Mouse (Mus musculus): ENCODE measurements around the gene Abcg4. TPM values are rescaled to one million over a fixed set of nuclear protein-coding genes. Genes with fewer than 3 reads are reported as not detected.
"Not testable (repeated sequence)": the region's sequence is repeated elsewhere in the genome, so short reads cannot be mapped to it uniquely, and the experiment has no call there.

The Abcg4 gene
- polyA plus RNA-seq, 1 experiment from 2014 or later: 20.1 TPM

DNA sequence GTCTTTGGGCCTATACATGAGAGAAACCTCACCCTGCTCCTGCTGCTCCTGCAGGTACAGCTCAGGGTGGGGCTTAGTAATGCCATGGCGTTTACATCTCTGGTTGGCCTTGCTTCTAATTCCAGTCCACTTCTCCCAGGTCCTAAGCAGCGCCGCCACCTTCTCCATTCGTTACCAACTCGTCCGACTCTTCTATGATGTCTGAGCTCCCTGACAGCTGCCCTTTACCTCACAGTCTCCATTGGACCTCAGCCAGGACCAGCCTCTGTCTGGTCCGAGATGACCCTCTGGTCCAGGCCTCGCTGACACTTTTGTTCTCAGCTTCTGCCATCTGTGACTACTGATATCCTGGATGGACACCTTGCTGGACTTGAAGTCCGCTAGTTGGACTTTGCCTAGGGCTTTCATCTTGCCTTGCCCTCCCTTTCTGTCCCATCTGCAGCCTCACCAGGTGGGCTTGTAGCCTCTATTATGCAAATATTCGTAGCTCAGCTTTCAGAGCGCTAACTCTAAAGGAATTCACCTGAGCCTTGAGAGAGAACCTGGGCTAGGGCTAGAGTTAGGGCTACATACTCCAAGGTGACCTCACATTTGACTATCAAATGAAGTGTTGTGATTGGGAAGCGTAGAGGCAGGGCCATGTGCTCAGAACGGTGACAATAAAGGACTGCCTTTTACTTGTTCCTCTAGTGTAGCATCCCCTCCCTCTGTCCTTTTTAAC, 44.7 kb upstream of the Abcg4 start:
- Histone ChIP-seq H3K36me3 (ENCODE audit: control insufficient read depth, insufficient read depth, low read length) (peaks cover 47% of the 10 kb centered on the region), H3K9me3 (ENCODE audit: control insufficient read depth, low read length) (no peaks in the 10 kb centered on the region)
- no peak for ATAC-seq (ENCODE audit: low FRiP score, low TSS enrichment)

GRCm38 (mm10) chr9:44330736-44331135, 42.3 kb upstream of the Abcg4 start:
- H3K27me3 ChIP-seq (ENCODE audit: control insufficient read depth, insufficient read depth, low read length): no peaks in the 10 kb centered on the region
- H3K9me3 ChIP-seq (ENCODE audit: control insufficient read depth, low read length): no peaks in the 10 kb centered on the region
- no peak overlapping the region for H3K4me3 ChIP-seq (replicated peaks; ENCODE audit: low read depth, low read length)
- peaks cover 42% of the 10 kb centered on the region for H3K36me3 ChIP-seq (ENCODE audit: control insufficient read depth, insufficient read depth, low read length)
- 94% methylated on average over 6 of the region's 6 CpGs for WGBS
- H3K9ac ChIP-seq (replicated peaks; ENCODE audit: low read length): no peak overlapping the region
- DNase-seq (no peak), ATAC-seq (ENCODE audit: low FRiP score, low TSS enrichment) (no peak)
- no peak overlapping the region for H3K4me2 ChIP-seq (ENCODE audit: low read length)
- H3K27ac ChIP-seq (replicated peaks; ENCODE audit: low read depth, low read length): no peak overlapping the region
- peaks cover 12% of the 10 kb centered on the region for H3K4me1 ChIP-seq (ENCODE audit: control insufficient read depth, insufficient read depth, low read length)

More for the DNA sequence above, 44.7 kb upstream of the Abcg4 start:
- no peak for DNase-seq
- H3K4me1 ChIP-seq (ENCODE audit: control insufficient read depth, insufficient read depth, low read length): peaks cover 16% of the 10 kb centered on the region
- no peak overlapping the region for H3K27ac ChIP-seq (replicated peaks; ENCODE audit: low read depth, low read length)
- WGBS: 96% methylated on average over 13 of the region's 13 CpGs
- no peak overlapping the region for H3K4me2 ChIP-seq (ENCODE audit: low read length)
- no peak overlapping the region for H3K9ac ChIP-seq (replicated peaks; ENCODE audit: low read length)
- H3K27me3 ChIP-seq (ENCODE audit: control insufficient read depth, insufficient read depth, low read length): no peaks in the 10 kb centered on the region
- H3K4me3 ChIP-seq (replicated peaks; ENCODE audit: low read depth, low read length): no peak overlapping the region

DNA sequence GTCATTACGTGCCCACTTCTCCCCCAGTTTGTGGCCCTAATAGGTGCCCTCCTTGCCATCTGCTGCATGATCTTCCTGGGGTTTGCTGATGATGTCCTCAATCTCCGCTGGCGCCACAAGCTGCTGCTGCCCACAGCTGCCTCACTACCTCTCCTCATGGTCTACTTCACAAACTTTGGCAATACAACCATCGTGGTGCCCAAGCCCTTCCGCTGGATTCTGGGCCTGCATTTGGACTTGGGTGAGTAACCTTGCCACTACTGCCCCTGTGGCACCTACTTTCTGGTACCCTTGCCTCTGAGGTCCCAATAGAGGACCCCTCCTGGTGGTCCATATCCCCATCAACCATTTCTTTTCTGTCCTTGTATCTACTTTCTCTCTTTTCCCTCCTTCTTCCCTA, 39.5 kb upstream of the Abcg4 start:
- WGBS: 94% methylated on average over 5 of the region's 5 CpGs
- H3K27ac ChIP-seq (replicated peaks; ENCODE audit: low read depth, low read length): no peak overlapping the region
- no peaks in the 10 kb centered on the region for H3K27me3 ChIP-seq (ENCODE audit: control insufficient read depth, insufficient read depth, low read length)
- H3K4me2 ChIP-seq (ENCODE audit: low read length): peak overlapping the region; percentile 85
- peak overlapping the region; percentile 75; the same call in 1 of the 2 replicates for H3K4me3 ChIP-seq (replicated peaks; ENCODE audit: low read depth, low read length)
- peaks cover 12% of the 10 kb centered on the region for H3K4me1 ChIP-seq (ENCODE audit: control insufficient read depth, insufficient read depth, low read length)
- ATAC-seq (ENCODE audit: low FRiP score, low TSS enrichment) (no peak), DNase-seq (no peak)
- H3K9me3 ChIP-seq (ENCODE audit: control insufficient read depth, low read length): no peaks in the 10 kb centered on the region
- H3K9ac ChIP-seq (replicated peaks; ENCODE audit: low read length): no peak overlapping the region; the same call in 1 of the 2 replicates
- H3K36me3 ChIP-seq (ENCODE audit: control insufficient read depth, insufficient read depth, low read length): peaks cover 33% of the 10 kb centered on the region

GRCm38 (mm10) chr9:44327064-44327711, 38.8 kb upstream of the Abcg4 start:
- ATAC-seq (ENCODE audit: low FRiP score, low TSS enrichment) (peak; percentile 21; the same call in 1 of the 2 replicates), DNase-seq (peak; percentile 45)
- peak overlapping the region; percentile 75 for H3K4me3 ChIP-seq (replicated peaks; ENCODE audit: low read depth, low read length)
- H3K27ac ChIP-seq (replicated peaks; ENCODE audit: low read depth, low read length): peak overlapping the region; percentile 84
- peaks cover 26% of the 10 kb centered on the region for H3K36me3 ChIP-seq (ENCODE audit: control insufficient read depth, insufficient read depth, low read length)
- peak overlapping the region; percentile 85 for H3K4me2 ChIP-seq (ENCODE audit: low read length)
- H3K27me3 ChIP-seq (ENCODE audit: control insufficient read depth, insufficient read depth, low read length): no peaks in the 10 kb centered on the region
- no peaks in the 10 kb centered on the region for H3K9me3 ChIP-seq (ENCODE audit: control insufficient read depth, low read length)
- H3K4me1 ChIP-seq (ENCODE audit: control insufficient read depth, insufficient read depth, low read length): peaks cover 12% of the 10 kb centered on the region
- H3K9ac ChIP-seq (replicated peaks; ENCODE audit: low read length): peak overlapping the region; percentile 77
- WGBS: under 1% methylated on average over 22 of the region's 22 CpGs

- ATAC-seq (ENCODE audit: low FRiP score, low TSS enrichment) (peak; percentile 91), DNase-seq (peak; percentile 91)
- H3K4me3 ChIP-seq (replicated peaks; ENCODE audit: low read depth, low read length): peak overlapping the region; percentile 75
- H3K27ac ChIP-seq (replicated peaks; ENCODE audit: low read depth, low read length): peak overlapping the region; percentile 84
- H3K27me3 ChIP-seq (ENCODE audit: control insufficient read depth, insufficient read depth, low read length): no peaks in the 10 kb centered on the region
- H3K9me3 ChIP-seq (ENCODE audit: control insufficient read depth, low read length): no peaks in the 10 kb centered on the region
- peak overlapping the region; percentile 85 for H3K4me2 ChIP-seq (ENCODE audit: low read length)
- H3K36me3 ChIP-seq (ENCODE audit: control insufficient read depth, insufficient read depth, low read length): peaks cover 21% of the 10 kb centered on the region
- H3K9ac ChIP-seq (replicated peaks; ENCODE audit: low read length): peak overlapping the region; percentile 77
- under 1% methylated on average over 38 of the region's 38 CpGs for WGBS
- H3K4me1 ChIP-seq (ENCODE audit: control insufficient read depth, insufficient read depth, low read length): peaks cover 12% of the 10 kb centered on the region
Observed at GRCm38 (mm10) chr9:44326371-44327063, 38.1 kb upstream of the Abcg4 start.

GRCm38 (mm10) chr9:44325768-44326370, 37.5 kb upstream of the Abcg4 start, which contains the start of gene Dpagt1:
TSS of gene Dpagt1 (plus strand) at chr9:44326019.
- Histone ChIP-seq H3K4me1 (ENCODE audit: control insufficient read depth, insufficient read depth, low read length) (peaks cover 15% of the 10 kb centered on the region), H3K36me3 (ENCODE audit: control insufficient read depth, insufficient read depth, low read length) (peaks cover 15% of the 10 kb centered on the region), H3K27me3 (ENCODE audit: control insufficient read depth, insufficient read depth, low read length) (no peaks in the 10 kb centered on the region), H3K27ac (replicated peaks; ENCODE audit: low read depth, low read length) (peak within 1 kb of the TSS; percentile 84), H3K9me3 (ENCODE audit: control insufficient read depth, low read length) (no peaks in the 10 kb centered on the region), H3K4me2 (ENCODE audit: low read length) (peak within 1 kb of the TSS; percentile 85), H3K9ac (replicated peaks; ENCODE audit: low read length) (peak within 1 kb of the TSS; percentile 77), H3K4me3 (replicated peaks; ENCODE audit: low read depth, low read length) (peak within 1 kb of the TSS; percentile 75)
- WGBS: 4% methylated on average over 12 of the region's 12 CpGs
- DNase-seq: no peak
- ATAC-seq (ENCODE audit: low FRiP score, low TSS enrichment): peak; percentile 58; the same call in 1 of the 2 replicates

- H3K36me3 ChIP-seq (ENCODE audit: control insufficient read depth, insufficient read depth, low read length): peaks cover 14% of the 10 kb centered on the region
- peak overlapping the region; percentile 85 for H3K4me2 ChIP-seq (ENCODE audit: low read length)
- not testable (repeated sequence) for ATAC-seq (ENCODE audit: low FRiP score, low TSS enrichment); DNase-seq; H3K9me3 ChIP-seq (ENCODE audit: control insufficient read depth, low read length); H3K27me3 ChIP-seq (ENCODE audit: control insufficient read depth, insufficient read depth, low read length)
- H3K4me3 ChIP-seq (replicated peaks; ENCODE audit: low read depth, low read length): peak overlapping the region; percentile 75
- H3K9ac ChIP-seq (replicated peaks; ENCODE audit: low read length): peak overlapping the region; percentile 77; the same call in 1 of the 2 replicates
- 55% methylated on average over 7 of the region's 8 CpGs for whole genome bisulfite sequencing
- H3K4me1 ChIP-seq (ENCODE audit: control insufficient read depth, insufficient read depth, low read length): peaks cover 20% of the 10 kb centered on the region
- peak overlapping the region; percentile 84 for H3K27ac ChIP-seq (replicated peaks; ENCODE audit: low read depth, low read length)
Observed at GRCm38 (mm10) chr9:44325032-44325767, 36.8 kb upstream of the Abcg4 start.

DNA sequence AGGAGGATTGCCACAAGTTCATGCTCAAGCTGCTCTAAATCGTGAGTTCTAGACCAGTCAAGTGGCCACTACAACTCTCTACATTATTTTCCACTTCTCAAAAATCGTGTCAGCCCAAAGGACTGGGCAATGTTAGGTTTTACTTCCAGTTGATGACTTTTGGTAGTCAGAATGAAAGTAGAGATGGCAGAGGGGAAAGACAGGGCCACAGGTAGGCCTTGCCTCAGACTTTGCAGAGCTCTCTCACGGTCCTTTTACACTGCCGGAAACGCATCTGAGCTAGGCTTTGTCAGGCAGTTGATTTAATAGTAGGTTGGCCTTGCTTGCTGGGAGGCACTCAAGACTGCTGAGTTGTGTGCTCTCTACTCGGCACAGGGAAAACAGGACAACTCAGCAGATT, 35.7 kb upstream of the Abcg4 start:
- 80% methylated on average over 6 of the region's 6 CpGs for WGBS
- ATAC-seq (ENCODE audit: low FRiP score, low TSS enrichment): no peak
- H3K9me3 ChIP-seq (ENCODE audit: control insufficient read depth, low read length): no peaks in the 10 kb centered on the region
- no peaks in the 10 kb centered on the region for H3K27me3 ChIP-seq (ENCODE audit: control insufficient read depth, insufficient read depth, low read length)
- peaks cover 5% of the 10 kb centered on the region; the same call in 1 of the 2 replicates for H3K36me3 ChIP-seq (ENCODE audit: control insufficient read depth, insufficient read depth, low read length)
- H3K4me2 ChIP-seq (ENCODE audit: low read length): no peak overlapping the region
- no peak overlapping the region for H3K4me3 ChIP-seq (replicated peaks; ENCODE audit: low read depth, low read length)
- no peak overlapping the region for H3K9ac ChIP-seq (replicated peaks; ENCODE audit: low read length)
- H3K4me1 ChIP-seq (ENCODE audit: control insufficient read depth, insufficient read depth, low read length): peaks cover 23% of the 10 kb centered on the region
- DNase-seq: no peak
- no peak overlapping the region for H3K27ac ChIP-seq (replicated peaks; ENCODE audit: low read depth, low read length)

Data from midbrain, embryonic 14.5 days (tissue).